Mouse (Mus musculus) CH12.LX (cell line): ENCODE results near the gene Gm21083. TPM values are rescaled to one million over a fixed set of nuclear protein-coding genes. Genes with fewer than 3 reads are reported as not detected.
A peak's percentile ranks its signal among the peaks of the same experiment; 100 is the strongest.
"Not testable (repeated sequence)": the region's sequence is repeated elsewhere in the genome, so short reads cannot be mapped to it uniquely, and the experiment has no call there.

Experiments
- DNase-seq: peaks from one replicate; pipeline ENCODE4 v3.0.0-alpha.2; 2013; ENCODE audit errors: extremely low read depth
- H3K27ac ChIP-seq: 2 replicates; pipeline ENCODE4 v1.5.1; 2012; ENCODE audit warnings: low read depth, mild to moderate bottlenecking, control low read depth, moderate library complexity; ENCODE audit not compliant: insufficient read depth
- H3K27me3 ChIP-seq: replicated peaks from 2 replicates; pipeline ENCODE3; 2012; ENCODE audit warnings: inconsistent platforms
- H3K36me3 ChIP-seq, 2 experiments: replicated peaks in 1 of 2; 2 replicates each; pipeline versions ENCODE3 to v1.6.1; 2012; ENCODE audit warnings: inconsistent platforms in 1 of 2, low read length in 1 of 2, mild to moderate bottlenecking in 1 of 2, mixed read lengths in 1 of 2, moderate library complexity in 1 of 2; ENCODE audit not compliant: control insufficient read depth in 1 of 2, insufficient read depth in 1 of 2
- H3K4me1 ChIP-seq, 2 experiments: 2 replicates each; pipeline ENCODE4 v1.6.1; 2012; ENCODE audit warnings: inconsistent platforms in 1 of 2, moderate library complexity in 1 of 2; ENCODE audit not compliant: insufficient read depth in 2 of 2, control insufficient read depth in 1 of 2
- H3K4me2 ChIP-seq: 2 replicates; pipeline ENCODE4 v1.6.1; 2012; ENCODE audit warnings: low read depth, mild to moderate bottlenecking, control low read depth; ENCODE audit not compliant: poor library complexity, insufficient read depth, severe bottlenecking
- H3K4me3 ChIP-seq, 3 experiments: fragments of 150-350 bp in 1 of 3; sonication (generic) in 1 of 3; replicated peaks in 1 of 3; 2 replicates each; pipeline versions ENCODE3 to v1.5.1; 2011 to 2012; ENCODE audit warnings: low read depth in 2 of 3, low read length in 2 of 3, mild to moderate bottlenecking in 2 of 3, moderate library complexity in 2 of 3, control low read depth in 1 of 3, improper control_type of control experiment in 1 of 3, inconsistent platforms in 1 of 3, mixed read lengths in 1 of 3; ENCODE audit not compliant: poor library complexity in 1 of 3
- H3K79me2 ChIP-seq: replicated peaks from 2 replicates; pipeline ENCODE4 v1.6.1; 2012; ENCODE audit warnings: mild to moderate bottlenecking, moderate library complexity; ENCODE audit not compliant: control insufficient read depth, poor library complexity, insufficient read depth, severe bottlenecking; ENCODE audit errors: extremely low read depth
- H3K9ac ChIP-seq: 2 replicates; pipeline ENCODE4 v1.6.1; 2012; ENCODE audit warnings: low read depth, mild to moderate bottlenecking, control low read depth, moderate library complexity; ENCODE audit not compliant: insufficient read depth
- H3K9me3 ChIP-seq: replicated peaks from 2 replicates; pipeline ENCODE3; 2012; ENCODE audit warnings: low read length, inconsistent platforms, mixed read lengths
- CTCF ChIP-seq, 2 experiments: IDR thresholded peaks in 1 of 2; conservative IDR thresholded peaks in 1 of 2; 2 replicates each; pipeline ENCODE4 v1.5.1; 2011 to 2012; ENCODE audit warnings: low read depth in 2 of 2, low read length in 2 of 2, improper control_type of control experiment in 1 of 2, inconsistent platforms in 1 of 2, mild to moderate bottlenecking in 1 of 2, moderate library complexity in 1 of 2
- RAD21 ChIP-seq: IDR thresholded peaks from 2 replicates; pipeline ENCODE4 v1.6.1; 2011; ENCODE audit warnings: low read depth, mild to moderate bottlenecking, low read length, improper control_type of control experiment, moderate library complexity
- SMC3 ChIP-seq: IDR thresholded peaks from 2 replicates; pipeline ENCODE4 v1.6.1; 2011; ENCODE audit warnings: low read depth, low read length, improper control_type of control experiment
- ZNF384 ChIP-seq: IDR thresholded peaks from 2 replicates; pipeline ENCODE4 v1.6.1; 2012; ENCODE audit warnings: low read depth, low read length, improper control_type of control experiment, inconsistent platforms
- dilution Hi-C: fragments of 300-500 bp; cut with MboI; formaldehyde crosslinking; loops from 2 replicates; pipeline ENCODE4 v1.14.3; 2020; ENCODE audit warnings: low sequenced_read_pairs; ENCODE audit not compliant: extremely low pct_unique_long_range_greater_than_20kb, extremely low pct_ligation_motif_present
- in situ Hi-C: fragments of 300-500 bp; cut with MboI; formaldehyde crosslinking; loops from 3 replicates; pipeline ENCODE4 v1.14.3; 2019; ENCODE audit warnings: low sequenced_read_pairs, low pct_ligation_motif_present, low pct_unique_long_range_greater_than_20kb, mixed read lengths
- polyA plus RNA-seq: library from polyadenylated mRNA; unstranded; fragments of >175 nt; gene quantifications from 2 replicates; pipeline ENCODE4 v1.2.1, GENCODE M21; 2012; ENCODE audit warnings: low read depth; ENCODE audit not compliant: insufficient read length
- total RNA-seq, 2 experiments: library from RNA; depleted of rRNA; stranded (reverse); fragments of 300-350 nt in 1 of 2; fragments of >200 nt in 1 of 2; gene quantifications; 2 replicates each; pipeline ENCODE4 v1.2.3; 2012 to 2014

Gm21083 gene
- total and polyA plus RNA-seq, 3 experiments: not detected

DNA sequence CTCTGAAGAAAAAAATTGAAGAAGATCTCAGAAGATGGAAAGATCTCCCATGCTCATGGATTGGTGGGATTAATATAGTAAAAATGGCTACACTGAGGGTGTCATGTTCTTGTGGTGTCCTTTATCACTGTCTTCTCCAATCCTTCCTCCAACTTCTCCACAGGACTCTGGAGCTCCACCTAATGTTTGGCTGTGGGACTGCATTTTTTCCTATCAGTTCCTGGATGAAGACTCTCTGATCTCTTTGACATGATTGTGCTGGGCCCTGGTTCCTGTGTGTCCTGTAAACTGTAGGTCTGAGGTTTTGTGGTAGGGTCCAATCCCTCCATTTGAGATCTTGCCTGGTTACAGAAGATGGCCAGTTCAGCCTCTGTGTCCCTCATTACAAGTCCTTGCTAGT, 9.2 kb downstream of the Gm21083 start:
- TF ChIP-seq RAD21: peak; percentile 17
- TF ChIP-seq SMC3: peak; percentile 54
- TF ChIP-seq CTCF (conservative IDR thresholded peaks at IDR 0.05 in 1 of 2, IDR thresholded peaks at IDR 0.05 in 1 of 2; ENCODE audit: low read depth in 2 of 2, low read length in 2 of 2): peak; percentile 31 to 53; a peak in 3 of 4 replicates
- peak; percentile 70 for DNase-seq
- H3K9ac ChIP-seq, H3K9me3 ChIP-seq, H3K27me3 ChIP-seq, H3K4me3 ChIP-seq, H3K36me3 ChIP-seq, H3K79me2 ChIP-seq, dilution Hi-C loops, H3K4me1 ChIP-seq, H3K27ac ChIP-seq, in situ Hi-C loops, H3K4me2 ChIP-seq: not testable (repeated sequence)

DNA sequence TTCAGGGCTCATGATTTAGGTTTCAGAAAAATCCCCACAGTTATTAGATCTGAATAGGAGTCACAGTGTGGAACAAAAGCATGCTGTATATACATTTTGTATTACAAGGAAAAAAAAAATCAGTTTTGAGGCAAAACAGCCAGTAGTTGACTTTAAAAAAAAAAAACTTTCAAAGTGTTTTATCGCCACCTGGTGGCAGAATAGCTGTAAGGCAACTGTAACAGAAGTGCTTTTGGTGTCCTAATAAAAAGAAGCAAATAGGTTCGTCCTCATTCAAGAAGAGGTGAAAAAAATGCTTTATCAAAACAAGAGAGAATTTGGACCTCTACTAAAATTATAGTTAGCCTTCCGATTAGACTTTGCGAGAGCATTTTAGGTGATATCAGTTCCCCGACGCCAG, 11.2 kb downstream of the Gm21083 start:
- H3K4me3 ChIP-seq, dilution Hi-C loops, H3K4me1 ChIP-seq, H3K36me3 ChIP-seq, in situ Hi-C loops, H3K79me2 ChIP-seq, H3K4me2 ChIP-seq, H3K9me3 ChIP-seq, H3K9ac ChIP-seq, H3K27me3 ChIP-seq, H3K27ac ChIP-seq: not testable (repeated sequence)
- TF ChIP-seq SMC3 (peak; percentile 55), ZNF384 (peak; percentile 88), RAD21 (peak; percentile 56), CTCF (conservative IDR thresholded peaks at IDR 0.05 in 1 of 2, IDR thresholded peaks at IDR 0.05 in 1 of 2; ENCODE audit: low read depth in 2 of 2, low read length in 2 of 2) (peak; percentile 21 to 63; a peak in 3 of 4 replicates)
- peak; percentile 67 for DNase-seq

DNA sequence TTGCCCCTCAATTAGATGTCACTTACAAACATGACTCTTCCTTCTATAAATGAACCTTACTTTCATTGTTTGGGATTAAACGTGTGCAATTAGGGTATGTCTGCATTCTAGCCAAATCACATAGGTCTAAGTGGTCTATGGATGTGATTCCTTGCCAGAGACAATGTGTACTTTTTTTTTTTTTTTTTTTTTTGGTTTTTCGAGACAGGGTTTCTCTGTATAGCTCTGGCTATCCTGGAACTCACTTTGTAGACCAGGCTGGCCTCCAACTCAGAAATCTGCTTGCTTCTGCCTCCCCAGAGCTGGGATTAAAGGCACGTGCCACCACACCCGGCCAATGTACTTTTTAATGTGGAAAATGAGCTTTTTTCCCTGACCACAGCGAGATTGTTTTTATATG, 13.5 kb downstream of the Gm21083 start:
- H3K4me1 ChIP-seq, dilution Hi-C loops, H3K9ac ChIP-seq, H3K27ac ChIP-seq, H3K4me3 ChIP-seq, H3K79me2 ChIP-seq, DNase-seq, in situ Hi-C loops, H3K36me3 ChIP-seq, H3K27me3 ChIP-seq, H3K4me2 ChIP-seq, H3K9me3 ChIP-seq: not testable (repeated sequence)

DNA sequence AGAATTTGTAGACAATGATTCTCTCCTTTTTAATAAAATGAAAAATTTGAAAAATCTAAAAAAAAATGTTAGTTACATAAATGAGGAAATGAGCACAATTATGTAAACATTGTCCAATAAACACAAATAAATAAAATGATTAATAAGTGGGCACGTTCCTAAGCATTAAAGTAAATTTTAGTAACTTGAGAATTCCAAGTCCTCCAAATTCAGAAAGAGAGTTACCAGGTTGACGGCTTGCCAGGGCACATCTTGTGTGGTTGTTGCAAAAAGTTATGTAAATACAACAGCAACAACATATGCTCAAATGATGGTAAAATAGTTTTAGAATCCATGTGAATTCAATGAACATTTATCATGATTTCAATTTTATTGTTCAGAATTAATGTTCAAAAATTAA, 14.4 kb downstream of the Gm21083 start:
- H3K4me1 ChIP-seq, H3K9ac ChIP-seq, H3K9me3 ChIP-seq, H3K4me2 ChIP-seq, H3K27me3 ChIP-seq, dilution Hi-C loops, DNase-seq, H3K36me3 ChIP-seq, H3K27ac ChIP-seq, H3K79me2 ChIP-seq, H3K4me3 ChIP-seq, in situ Hi-C loops: not testable (repeated sequence)

DNA sequence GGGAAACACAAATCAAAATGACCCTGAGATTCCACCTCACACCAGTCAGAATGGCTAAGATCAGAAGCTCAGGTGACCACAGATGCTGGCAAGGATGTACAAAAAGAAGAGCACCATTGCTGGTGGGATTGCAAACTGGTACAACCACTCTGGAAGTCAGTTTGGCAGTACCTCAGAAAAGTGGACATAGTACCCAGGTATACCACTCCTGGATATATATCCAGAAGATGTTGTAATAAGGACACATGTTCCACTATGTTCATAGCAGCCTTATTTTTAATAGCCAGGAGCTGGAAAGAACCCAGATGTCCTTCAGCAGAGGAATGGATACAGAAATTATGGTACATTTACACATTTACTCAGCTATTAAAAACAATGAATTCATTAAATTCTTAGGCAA, 21.7 kb downstream of the Gm21083 start:
- H3K9ac ChIP-seq, H3K9me3 ChIP-seq, dilution Hi-C loops, DNase-seq, H3K4me2 ChIP-seq, H3K27ac ChIP-seq, H3K27me3 ChIP-seq, H3K36me3 ChIP-seq, H3K79me2 ChIP-seq, in situ Hi-C loops, H3K4me1 ChIP-seq, H3K4me3 ChIP-seq: not testable (repeated sequence)
